Mouse (Mus musculus) cerebellum, adult 2 months (tissue): ENCODE results near the gene Piezo1.

ENCODE experiments used
- CTCF ChIP-seq: fragments of 200-500 bp; IDR thresholded peaks from 2 replicates; pipeline ENCODE4 v1.5.1; 2011; ENCODE audit warnings: low read depth, mild to moderate bottlenecking, control low read depth, low read length, moderate library complexity, borderline replicate concordance; ENCODE audit not compliant: insufficient read depth
- POLR2A ChIP-seq: fragments of 200-500 bp; IDR thresholded peaks from 2 replicates; pipeline ENCODE4 v1.6.1; 2011; ENCODE audit warnings: low read length, control low read depth, borderline replicate concordance; ENCODE audit not compliant: insufficient read depth

DNA sequence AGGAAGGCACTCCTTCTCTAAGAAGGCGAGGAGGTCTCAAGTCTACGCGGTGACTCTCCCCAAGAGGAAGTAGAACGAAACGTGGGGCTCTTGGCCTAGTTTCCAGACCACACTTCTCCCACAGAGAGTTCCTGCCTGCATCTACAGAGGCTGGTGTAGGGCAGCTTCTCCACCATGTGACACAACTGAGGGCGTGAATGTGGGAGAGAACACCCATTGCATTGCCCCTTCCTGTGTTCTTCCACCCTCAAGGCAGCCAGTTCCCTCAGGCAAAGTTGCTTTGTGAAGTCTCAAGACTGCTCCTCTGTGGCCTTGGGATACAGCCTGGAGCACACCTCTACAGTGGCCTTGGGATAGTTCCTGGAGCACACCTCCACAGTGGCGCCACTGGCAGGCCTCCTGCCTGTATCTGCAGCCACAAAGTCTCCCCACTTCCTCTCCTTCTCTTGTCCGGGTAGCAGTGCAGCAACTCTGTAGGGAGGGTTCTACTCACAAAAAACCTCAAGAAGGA is 77.2 kb downstream of the Piezo1 start:
- no peak for TF ChIP-seq POLR2A
- no peak for TF ChIP-seq CTCF
